Mouse (Mus musculus) small intestine, adult 2 months (tissue): ENCODE results near the gene Padi1. TPM values are rescaled to one million over a fixed set of nuclear protein-coding genes. Genes with fewer than 3 reads are reported as not detected.

Experiments used
- H3K27ac ChIP-seq: fragments of 200-500 bp; 2 replicates; pipeline ENCODE4 v1.5.1; 2012; ENCODE audit warnings: low read depth, low read length, control low read depth, inconsistent platforms; ENCODE audit not compliant: insufficient read depth
- H3K27me3 ChIP-seq: fragments of 200-500 bp; 2 replicates; pipeline ENCODE4 v1.6.1; 2012; ENCODE audit warnings: mild to moderate bottlenecking, moderate library complexity, low read length, inconsistent platforms; ENCODE audit not compliant: control insufficient read depth, insufficient read depth
- H3K36me3 ChIP-seq: fragments of 200-500 bp; 2 replicates; pipeline ENCODE4 v1.6.1; 2012; ENCODE audit warnings: mild to moderate bottlenecking, low read length, control low read depth, inconsistent platforms; ENCODE audit not compliant: control insufficient read depth, insufficient read depth
- H3K4me1 ChIP-seq: fragments of 200-500 bp; 2 replicates; pipeline ENCODE4 v1.6.1; 2012; ENCODE audit warnings: low read length, inconsistent platforms, mixed read lengths; ENCODE audit not compliant: control insufficient read depth, insufficient read depth, insufficient read length
- H3K4me3 ChIP-seq: fragments of 200-500 bp; 2 replicates; pipeline ENCODE4 v1.5.1; 2012; ENCODE audit warnings: low read depth, mild to moderate bottlenecking, control low read depth, inconsistent platforms, low read length, moderate library complexity
- CTCF ChIP-seq: fragments of 200-500 bp; IDR thresholded peaks from 2 replicates; pipeline ENCODE4 v1.5.1; 2012; ENCODE audit warnings: low read depth, mild to moderate bottlenecking, control low read depth, inconsistent platforms, low read length, moderate library complexity, mixed read lengths; ENCODE audit not compliant: insufficient replicate concordance, insufficient read length; ENCODE audit errors: extremely low read depth
- POLR2A ChIP-seq: fragments of 200-500 bp; IDR thresholded peaks from 2 replicates; pipeline ENCODE4 v1.6.1; 2012; ENCODE audit warnings: low read depth, mild to moderate bottlenecking, control low read depth, inconsistent platforms, low read length, moderate library complexity
- WGBS: fragments of 180-500 bp; shearing (Covaris S2); methylation state at CpG from one replicate; pipeline ENCODE4 v1.1.7; 2018; 5-methylcytosine and 5-hydroxymethylcytosine counted together
- polyA plus RNA-seq: library from polyadenylated mRNA; depleted of rRNA; stranded (reverse); fragments of >200 nt; gene quantifications from 2 replicates; pipeline ENCODE4 v1.2.3, GENCODE M21; 2012

Padi1 gene
- polyA plus RNA-seq, 1 experiment, result not detected

GRCm38 (mm10) chr4:140880207-140880606 is 34.6 kb upstream of the Padi1 start:
- WGBS, result 76% methylated on average over 3 of the region's 3 CpGs
- no peaks in the 10 kb centered on the region for H3K36me3 ChIP-seq
- peaks cover 8% of the 10 kb centered on the region for H3K4me1 ChIP-seq
- no peak overlapping the region for H3K27ac ChIP-seq
- TF ChIP-seq POLR2A (no peak), CTCF (no peak)
- no peak overlapping the region for H3K4me3 ChIP-seq
- H3K27me3 ChIP-seq, result no peaks in the 10 kb centered on the region

DNA sequence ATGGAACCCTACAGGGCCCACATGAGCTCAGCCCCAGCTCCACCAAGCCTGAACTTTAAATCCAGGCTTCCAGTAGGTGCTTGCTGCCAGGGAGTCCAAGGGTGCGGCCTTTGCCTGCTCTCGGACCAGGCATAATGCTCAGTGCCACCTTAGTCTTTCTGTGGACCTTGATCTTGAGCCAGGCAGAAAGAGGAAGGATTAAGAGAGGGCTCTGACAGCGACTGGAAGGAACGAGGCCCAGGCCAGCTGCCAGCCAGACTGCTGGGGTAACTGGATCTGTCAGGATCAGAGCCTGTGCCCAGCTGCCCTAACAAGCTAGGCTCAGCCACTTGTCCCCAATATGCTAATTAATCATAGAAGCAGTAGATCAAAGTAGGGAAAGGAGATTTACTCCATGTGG is 34.2 kb upstream of the Padi1 start:
- H3K27me3 ChIP-seq, result no peaks in the 10 kb centered on the region
- H3K36me3 ChIP-seq, result no peaks in the 10 kb centered on the region
- no peak overlapping the region for H3K27ac ChIP-seq
- H3K4me1 ChIP-seq, result peaks cover 8% of the 10 kb centered on the region
- WGBS, result 20% methylated on average over 4 of the region's 4 CpGs
- TF ChIP-seq CTCF (no peak), POLR2A (no peak)
- no peak overlapping the region for H3K4me3 ChIP-seq

GRCm38 (mm10) chr4:140879116-140879515 is 33.5 kb upstream of the Padi1 start:
- no peak overlapping the region for H3K4me3 ChIP-seq
- H3K27me3 ChIP-seq, result no peaks in the 10 kb centered on the region
- H3K36me3 ChIP-seq, result no peaks in the 10 kb centered on the region
- no peak overlapping the region for H3K27ac ChIP-seq
- WGBS, result 91% methylated on average over 6 of the region's 6 CpGs
- peaks cover 8% of the 10 kb centered on the region for H3K4me1 ChIP-seq
- no peak for TF ChIP-seq POLR2A

GRCm38 (mm10) chr4:140878655-140879054 is 33.1 kb upstream of the Padi1 start:
- H3K27ac ChIP-seq, result no peak overlapping the region
- TF ChIP-seq CTCF, result no peak
- no peak for TF ChIP-seq POLR2A
- H3K27me3 ChIP-seq, result no peaks in the 10 kb centered on the region
- no peak overlapping the region for H3K4me3 ChIP-seq
- peaks cover 8% of the 10 kb centered on the region for H3K4me1 ChIP-seq
- no peaks in the 10 kb centered on the region for H3K36me3 ChIP-seq
- WGBS, result 91% methylated on average over 9 of the region's 9 CpGs

DNA sequence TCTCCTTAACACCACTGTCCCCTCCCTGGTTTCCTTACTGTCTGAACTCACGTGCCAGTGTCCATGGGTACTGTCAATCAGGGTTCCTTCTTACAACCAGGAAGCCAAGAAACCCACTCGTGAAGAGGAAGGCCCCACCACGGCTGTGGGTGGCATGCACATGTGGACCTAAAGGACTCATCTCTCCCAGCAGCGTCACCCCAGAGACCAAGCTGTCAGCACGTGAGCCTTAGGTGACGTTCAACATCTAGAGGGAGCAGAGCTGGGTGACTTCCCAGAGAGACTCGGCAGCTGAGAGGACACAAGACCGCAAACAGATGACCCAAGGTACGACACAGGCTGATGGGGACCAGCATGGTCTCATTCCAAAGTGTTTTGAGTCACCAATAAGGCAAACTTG is 31.9 kb upstream of the Padi1 start:
- TF ChIP-seq POLR2A, result no peak
- no peak for TF ChIP-seq CTCF
- 75% methylated on average over 9 of the region's 9 CpGs for WGBS

GRCm38 (mm10) chr4:140876681-140877080 is 31.1 kb upstream of the Padi1 start:
- no peaks in the 10 kb centered on the region for H3K36me3 ChIP-seq
- TF ChIP-seq CTCF (no peak), POLR2A (no peak)
- H3K27ac ChIP-seq, result no peak overlapping the region
- H3K4me3 ChIP-seq, result no peak overlapping the region
- no peaks in the 10 kb centered on the region for H3K27me3 ChIP-seq
- H3K4me1 ChIP-seq, result peaks cover 8% of the 10 kb centered on the region
- 62% methylated on average over 6 of the region's 6 CpGs for WGBS

More for the DNA sequence above, 31.9 kb upstream of the Padi1 start:
- Histone ChIP-seq H3K4me1 (peaks cover 8% of the 10 kb centered on the region), H3K27me3 (no peaks in the 10 kb centered on the region), H3K36me3 (no peaks in the 10 kb centered on the region), H3K27ac (no peak overlapping the region), H3K4me3 (no peak overlapping the region)

DNA sequence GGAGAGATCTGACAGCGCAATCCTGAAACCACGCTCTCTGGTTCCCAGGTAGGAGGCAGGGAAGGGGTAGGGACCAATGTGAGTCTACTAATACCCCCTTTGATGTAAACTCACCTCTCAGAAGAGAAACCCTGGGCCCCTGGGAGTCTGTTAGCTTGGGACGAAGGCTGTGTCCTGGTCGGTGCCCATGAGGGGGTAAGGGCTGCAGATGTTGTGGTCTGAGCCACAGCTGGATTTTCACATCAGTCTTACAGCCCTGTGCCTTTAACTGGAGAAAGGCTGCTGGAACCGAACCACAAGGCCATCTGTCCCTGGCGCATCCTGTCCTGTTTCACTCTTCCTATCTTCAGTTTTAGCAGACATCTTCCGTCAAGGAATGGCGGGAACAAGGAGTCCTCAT is 30.6 kb upstream of the Padi1 start:
- no peaks in the 10 kb centered on the region for H3K27me3 ChIP-seq
- H3K4me3 ChIP-seq, result no peak overlapping the region
- no peak overlapping the region for H3K27ac ChIP-seq
- H3K4me1 ChIP-seq, result peaks cover 8% of the 10 kb centered on the region
- TF ChIP-seq POLR2A (no peak), CTCF (no peak)
- 82% methylated on average over 8 of the region's 8 CpGs for WGBS
- no peaks in the 10 kb centered on the region for H3K36me3 ChIP-seq

GRCm38 (mm10) chr4:140873011-140873410 is 27.4 kb upstream of the Padi1 start:
- no peak overlapping the region for H3K4me3 ChIP-seq
- WGBS, result 57% methylated on average over 11 of the region's 11 CpGs

More at GRCm38 (mm10) chr4:140873011-140873410, 27.4 kb upstream of the Padi1 start:
- TF ChIP-seq POLR2A (no peak), CTCF (no peak)
- H3K27ac ChIP-seq, result no peak overlapping the region
- no peaks in the 10 kb centered on the region for H3K4me1 ChIP-seq
- H3K36me3 ChIP-seq, result no peaks in the 10 kb centered on the region
- H3K27me3 ChIP-seq, result no peaks in the 10 kb centered on the region
